Mouse (Mus musculus) heart, postnatal 14 days (tissue): ENCODE measurements around the gene Olfr466. TPM values are rescaled to one million over a fixed set of nuclear protein-coding genes. Genes with fewer than 3 reads are reported as not detected.

Experiments used
- DNase-seq, 2 experiments: peaks; one replicate each; pipeline ENCODE4 v3.0.0; 2021 to 2022
- intact Hi-C: fragments of 180-260 bp; cut with DNase I; formaldehyde crosslinking; loops from one replicate; pipeline ENCODE4 v1.15.1; 2025
- long read RNA-seq, 2 experiments: library from polyadenylated mRNA; stranded (forward); transcript quantifications; one replicate each; pipeline ENCODE4 v2.0.0; 2021
- total RNA-seq, 2 experiments: library from RNA; stranded (reverse); gene quantifications; 2 replicates each; pipeline ENCODE4 v1.2.3; 2021

Gene Olfr466
- not detected for total RNA-seq
- long read RNA-seq, experiment 1: 0 reads
- long read RNA-seq, experiment 2: 0 reads

- DNase-seq: no peak
- intact Hi-C loops: no loop called here
Observed at GRCm38 (mm10) chr13:65149940-65150339, at the start of gene Olfr466. Gene Olfr466 (plus strand): TSS chr13:65150240.

GRCm38 (mm10) chr13:65100678-65101077 is 49.4 kb upstream of the Olfr466 start:
- intact Hi-C loops: no loop called here

GRCm38 (mm10) chr13:65101232-65101631 is 48.8 kb upstream of the Olfr466 start:
- no peak for DNase-seq
- intact Hi-C loops: no loop called here

More at GRCm38 (mm10) chr13:65100678-65101077, 49.4 kb upstream of the Olfr466 start:
- no peak for DNase-seq

- peak in 1 of 2 experiments; percentile 8 for DNase-seq
- intact Hi-C loops: loop anchor here (2.0 to 10.0 kb wide), 3 partner anchors 129 to 667 kb away; partner anchors contain the start of gene Zfp369
Observed at GRCm38 (mm10) chr13:65111961-65112360, 38.1 kb upstream of the Olfr466 start.

- DNase-seq: peak; percentile 86 to 90
- intact Hi-C loops: loop anchor here (2.0 to 10.0 kb wide), 3 partner anchors 128 to 668 kb away; partner anchors contain the start of gene Zfp369
Observed at GRCm38 (mm10) chr13:65112459-65113110, 37.5 kb upstream of the Olfr466 start, which contains the start of gene Mfsd14b. Gene Mfsd14b (minus strand): TSS chr13:65112975.

GRCm38 (mm10) chr13:65113239-65113638 is 36.8 kb upstream of the Olfr466 start:
- no peak for DNase-seq
- intact Hi-C loops: loop anchor here (2.0 to 10.0 kb wide), 3 partner anchors 128 to 668 kb away; partner anchors contain the start of gene Zfp369

GRCm38 (mm10) chr13:65120984-65121383 is 29.1 kb upstream of the Olfr466 start:
- intact Hi-C loops: no loop called here
- DNase-seq: no peak

- intact Hi-C loops: no loop called here
Observed at GRCm38 (mm10) chr13:65122111-65122510, 27.9 kb upstream of the Olfr466 start.

GRCm38 (mm10) chr13:65127063-65127847 is 22.8 kb upstream of the Olfr466 start:
- intact Hi-C loops: no loop called here
- DNase-seq: no peak

More at GRCm38 (mm10) chr13:65122111-65122510, 27.9 kb upstream of the Olfr466 start:
- DNase-seq: no peak

GRCm38 (mm10) chr13:65137789-65138188 is 12.3 kb upstream of the Olfr466 start, which contains the start of gene Olfr465-ps1:
Gene Olfr465-ps1 (plus strand): TSS chr13:65138089.
- intact Hi-C loops: no loop called here

GRCm38 (mm10) chr13:65174102-65174501 is 24.1 kb downstream of the Olfr466 start:
- no peak for DNase-seq
- intact Hi-C loops: no loop called here

More at GRCm38 (mm10) chr13:65137789-65138188, 12.3 kb upstream of the Olfr466 start, which contains the start of gene Olfr465-ps1:
- DNase-seq: no peak

- DNase-seq: peak; percentile 36 to 42
- intact Hi-C loops: loop anchor here (2.0 kb wide), 1 partner anchor 135 kb away; no protein-coding TSS in a partner anchor
Observed at GRCm38 (mm10) chr13:65175734-65176471, 25.9 kb downstream of the Olfr466 start.

GRCm38 (mm10) chr13:65176472-65177091 is 26.5 kb downstream of the Olfr466 start:
- no peak for DNase-seq
- intact Hi-C loops: loop anchor here (2.0 kb wide), 1 partner anchor 134 kb away; no protein-coding TSS in a partner anchor

- intact Hi-C loops: no loop called here
- no peak for DNase-seq
Observed at GRCm38 (mm10) chr13:65200667-65201066, 50.6 kb downstream of the Olfr466 start.

Other genes with a start within 250 kb of the Olfr466 start
- gene Cntnap3, start 246.3 kb upstream of the Olfr466 start, total RNA-seq: not detected
- not detected for gene Spata31, start 232.8 kb upstream of the Olfr466 start, total RNA-seq
- not detected for gene Spata31d1c, start 117.2 kb upstream of the Olfr466 start, total RNA-seq
- gene Prss47, start 97.5 kb upstream of the Olfr466 start, total RNA-seq: not detected
- gene Mfsd14b, start 37.3 kb upstream of the Olfr466 start, total RNA-seq: 10 to 100 TPM; 22.5 to 24.7 TPM
- not detected for gene Olfr465-ps1, start 12.2 kb upstream of the Olfr466 start, total RNA-seq
- gene Nlrp4f, start 55.7 kb downstream of the Olfr466 start, total RNA-seq: not detected
- not detected for gene Gm10775, start 109.3 kb downstream of the Olfr466 start, total RNA-seq
- 10 to 100 TPM; 24.7 to 27.5 TPM for gene Zfp369, start 128.6 kb downstream of the Olfr466 start, total RNA-seq